Mouse (Mus musculus): ENCODE results near the gene Ehbp1. TPM values are rescaled to one million over a fixed set of nuclear protein-coding genes. Genes with fewer than 3 reads are reported as not detected.

The Ehbp1 gene
- total RNA-seq, 2 experiments from 2014 or later: 15.1 to 17.4 TPM

DNA sequence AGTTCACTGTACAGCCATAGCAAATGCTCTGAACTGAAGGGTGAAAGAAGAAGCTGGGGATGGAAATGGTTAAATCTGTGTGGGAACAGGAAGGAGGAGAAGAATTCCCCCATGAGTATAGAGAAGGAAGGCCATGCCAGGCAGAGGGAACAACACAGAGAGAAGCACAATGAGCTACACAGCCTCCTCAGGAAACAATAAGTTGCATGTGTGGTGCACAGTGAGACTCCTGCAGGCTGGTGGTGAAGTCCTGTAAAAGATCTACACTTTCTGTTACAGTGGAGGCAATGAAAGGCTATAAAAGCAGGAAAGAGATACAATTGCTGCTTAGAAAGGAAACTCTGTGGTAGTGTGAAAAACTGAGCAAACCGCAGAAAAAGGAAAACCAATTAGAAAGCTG, 357.0 kb downstream of the Ehbp1 start:
- DNase-seq (ENCODE audit: low spot score in 2 of 2): no peak

DNA sequence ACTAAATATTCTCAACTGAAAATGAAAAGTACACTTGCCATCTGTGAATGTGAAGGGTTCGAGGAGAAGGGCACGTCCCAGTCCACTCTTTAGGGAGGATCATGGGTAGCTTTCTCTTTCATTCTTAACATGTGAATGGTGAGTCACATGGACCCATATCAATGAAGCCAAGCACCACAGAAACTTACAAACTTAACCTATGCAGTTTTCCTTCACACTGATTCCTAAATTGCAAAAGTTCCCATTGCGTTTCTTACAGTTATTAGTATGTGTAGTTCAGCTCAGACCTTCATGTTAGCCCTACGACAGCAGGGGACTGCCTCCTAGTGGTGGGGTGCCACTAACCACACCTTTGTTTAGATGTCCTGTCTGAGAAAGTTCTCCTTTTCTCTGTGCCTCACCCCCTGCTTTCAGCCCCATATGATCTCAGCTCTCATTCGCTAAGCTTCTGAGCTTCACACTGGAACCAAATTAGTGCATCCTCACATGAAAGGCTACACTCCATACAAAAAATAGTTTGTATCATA, 368.0 kb downstream of the Ehbp1 start:
- no peak for DNase-seq (ENCODE audit: low spot score in 2 of 2)

DNA sequence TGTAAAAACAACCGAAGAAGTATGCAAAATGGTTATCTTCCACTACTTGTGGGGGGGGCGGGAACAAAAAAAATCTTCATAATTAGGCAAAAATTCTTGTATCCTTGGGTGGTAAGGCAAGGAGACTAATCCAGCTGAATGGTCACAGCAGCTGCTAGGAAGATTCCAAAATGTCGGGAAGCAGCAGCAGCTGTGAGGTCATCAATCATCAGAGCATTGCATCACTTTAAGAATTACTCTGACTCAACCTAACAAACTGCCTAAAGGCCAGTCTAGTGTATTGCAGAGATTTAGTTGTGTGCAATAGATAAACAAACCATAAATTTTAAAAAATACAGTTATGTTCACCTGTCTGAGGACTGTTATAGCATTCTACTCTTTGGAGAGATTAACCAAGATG, 368.5 kb downstream of the Ehbp1 start:
- no peak for DNase-seq (ENCODE audit: low spot score in 2 of 2)

DNA sequence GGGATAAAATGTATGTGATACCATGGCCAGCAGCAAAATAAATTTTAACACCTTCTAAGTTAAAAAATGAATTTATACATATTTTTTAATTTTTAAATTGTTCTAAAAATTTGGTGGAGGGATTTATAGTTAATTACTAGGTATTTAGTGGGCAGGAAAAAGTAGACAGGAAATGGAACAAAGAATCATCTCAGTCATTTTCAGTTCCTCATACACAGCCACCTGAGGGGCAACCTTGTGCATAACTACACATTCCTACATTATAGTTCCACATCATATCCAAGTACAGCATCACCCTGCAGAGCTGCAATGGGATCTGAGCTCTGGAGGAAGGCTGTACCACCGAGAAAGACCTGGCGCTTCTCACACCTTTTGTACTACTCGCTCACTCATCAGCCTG, 373.2 kb downstream of the Ehbp1 start:
- DNase-seq (ENCODE audit: low spot score in 2 of 2): no peak

Other genes with a start within 250 kb of the Ehbp1 start
- 1 to 10 TPM; 1.9 to 2.0 TPM for gene Tmem17, start 169.8 kb upstream of the Ehbp1 start, total RNA-seq (2021)

Measured in adrenal gland, adult 18-20 months (tissue).